Mouse (Mus musculus) cerebellum, adult 2 months (tissue): Measurements from ENCODE around the gene Btf3. TPM values are rescaled to one million over a fixed set of nuclear protein-coding genes. Genes with fewer than 3 reads are reported as not detected.

Experiments
- DNase-seq, 2 experiments: peaks; one replicate each; pipeline ENCODE4 v3.0.0; 2021
- H3K27ac ChIP-seq: fragments of 200-500 bp; 2 replicates; pipeline ENCODE4 v1.5.1; 2012; ENCODE audit warnings: low read length, control low read depth, inconsistent platforms; ENCODE audit not compliant: insufficient read depth
- H3K27me3 ChIP-seq: fragments of 200-500 bp; 2 replicates; pipeline ENCODE4 v1.6.1; 2012; ENCODE audit warnings: inconsistent platforms, mild to moderate bottlenecking, low read length, moderate library complexity; ENCODE audit not compliant: control insufficient read depth, insufficient read depth
- H3K4me1 ChIP-seq: fragments of 200-500 bp; 2 replicates; pipeline ENCODE4 v1.6.1; 2011; ENCODE audit warnings: low read length; ENCODE audit not compliant: control insufficient read depth, insufficient read depth
- H3K4me3 ChIP-seq: fragments of 200-500 bp; replicated peaks from 2 replicates; pipeline ENCODE3; 2011; ENCODE audit warnings: mild to moderate bottlenecking, low read depth, low read length, control low read depth; ENCODE audit not compliant: insufficient read depth
- CTCF ChIP-seq: fragments of 200-500 bp; IDR thresholded peaks from 2 replicates; pipeline ENCODE4 v1.5.1; 2011; ENCODE audit warnings: low read depth, mild to moderate bottlenecking, control low read depth, low read length, moderate library complexity, borderline replicate concordance; ENCODE audit not compliant: insufficient read depth
- POLR2A ChIP-seq: fragments of 200-500 bp; IDR thresholded peaks from 2 replicates; pipeline ENCODE4 v1.6.1; 2011; ENCODE audit warnings: low read length, control low read depth, borderline replicate concordance; ENCODE audit not compliant: insufficient read depth
- WGBS: fragments of 180-500 bp; shearing (Covaris S2); methylation state at CpG from one replicate; pipeline ENCODE4 v1.1.7; 2018; 5-methylcytosine and 5-hydroxymethylcytosine counted together
- polyA plus RNA-seq: library from polyadenylated mRNA; depleted of rRNA; stranded (reverse); fragments of >200 nt; gene quantifications from 2 replicates; pipeline ENCODE4 v1.2.3, GENCODE M21; 2012; rRNA removed

The Btf3 gene
- polyA plus RNA-seq, 1 experiment: 441 TPM

DNA sequence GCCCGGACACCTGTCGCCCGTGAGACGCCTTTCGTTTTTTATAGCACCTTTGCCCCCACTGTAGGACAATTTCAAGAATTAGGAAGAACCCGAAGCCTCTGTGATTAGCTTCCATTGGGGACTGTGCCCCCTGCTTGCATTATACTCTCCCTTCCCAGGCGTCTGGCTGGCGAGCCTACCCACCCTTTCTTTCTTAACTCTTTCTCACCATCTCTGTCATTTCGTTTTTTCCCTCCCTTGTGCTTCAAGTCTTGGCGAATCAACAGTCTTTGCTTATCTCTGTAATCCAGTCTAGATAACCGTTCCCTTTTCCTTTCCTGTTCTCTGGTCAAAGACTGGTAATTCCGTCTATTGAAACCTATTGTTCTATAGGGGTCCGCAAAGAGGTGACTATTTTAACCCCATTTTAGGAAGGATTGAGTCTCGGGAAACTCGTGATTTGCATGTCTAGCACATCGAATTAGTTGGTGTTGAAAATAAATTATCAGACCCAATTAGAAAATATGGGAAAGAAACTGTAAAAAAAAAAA is 53.3 kb downstream of the Btf3 start:
- peak overlapping the region; percentile 83 for H3K27ac ChIP-seq
- H3K27me3 ChIP-seq: no peaks in the 10 kb centered on the region
- H3K4me3 ChIP-seq: peak overlapping the region; percentile 67
- no peaks in the 10 kb centered on the region for H3K4me1 ChIP-seq
- WGBS: under 1% methylated on average over 16 of the region's 16 CpGs
- DNase-seq: no peak
- TF ChIP-seq CTCF (no peak), POLR2A (no peak)

DNA sequence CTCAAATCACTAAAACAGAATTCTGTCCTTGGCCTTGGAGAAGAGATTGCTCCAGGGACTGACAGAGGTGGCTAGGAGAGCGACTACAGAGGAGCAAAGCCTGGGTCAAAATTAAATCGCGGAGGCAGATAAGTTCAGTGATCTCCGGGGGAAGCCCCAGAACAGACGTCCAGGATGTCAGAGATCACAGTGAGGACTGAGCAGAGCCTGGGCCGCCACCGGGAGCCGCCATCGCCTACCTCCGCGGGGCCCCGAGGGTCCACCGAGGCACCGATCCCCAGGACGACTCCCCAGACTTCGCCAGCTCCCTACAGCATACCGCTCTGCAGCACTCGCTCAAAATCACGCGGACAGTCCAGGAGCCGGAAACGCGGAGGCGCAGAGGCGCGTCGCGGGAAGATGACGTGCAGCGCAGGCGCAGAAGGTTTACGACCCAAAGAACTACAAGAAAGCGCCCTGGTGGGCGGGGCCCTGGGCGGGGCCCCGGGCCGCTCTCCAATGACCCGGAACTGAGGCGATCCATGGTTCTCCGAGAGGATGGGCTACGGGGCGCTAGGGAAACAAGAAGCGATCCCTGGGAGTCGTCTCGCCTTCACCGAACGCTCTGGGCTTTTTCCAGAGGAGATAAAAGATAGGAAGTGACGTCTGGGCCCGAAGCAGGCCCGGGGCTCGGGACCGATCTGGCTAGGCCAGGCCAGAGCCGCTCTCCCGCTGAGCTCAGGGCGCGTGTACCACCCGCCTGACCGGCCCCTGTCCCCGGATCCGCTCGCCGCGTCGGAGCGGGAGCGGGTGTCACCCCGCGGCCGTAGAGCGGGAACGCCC is 54.0 kb downstream of the Btf3 start, which contains the start of the genes Utp15 and Ankra2:
Gene Utp15 (minus strand): TSS at position 406 of the 822 bp plus-strand sequence.
Gene Ankra2 (plus strand): TSS at position 439 of the 822 bp plus-strand sequence.
- H3K27ac ChIP-seq: peak within 1 kb of the TSS; percentile 83
- TF ChIP-seq CTCF: no peak
- TF ChIP-seq POLR2A: peak; percentile 74
- WGBS: under 1% methylated on average over 70 of the region's 71 CpGs

More for the DNA sequence above, 54.0 kb downstream of the Btf3 start, which contains the start of the genes Utp15 and Ankra2:
- no peaks in the 10 kb centered on the region for H3K4me1 ChIP-seq
- DNase-seq: peak; percentile 98
- no peaks in the 10 kb centered on the region for H3K27me3 ChIP-seq
- H3K4me3 ChIP-seq: peak within 1 kb of the TSS; percentile 67

Other genes with a start within 250 kb of the Btf3 start
- 6.5 and 8.7 TPM in 2 replicates for gene Arhgef28, start 110.6 kb downstream of the Btf3 start, polyA plus RNA-seq
- 19.2 and 19.8 TPM in 2 replicates for gene Utp15, start 54.0 kb downstream of the Btf3 start, polyA plus RNA-seq
- gene Ankra2, start 53.9 kb downstream of the Btf3 start, polyA plus RNA-seq: 42.9 and 46.8 TPM in 2 replicates
- not detected in 2 replicates for gene Gm21976, start 37.1 kb downstream of the Btf3 start, polyA plus RNA-seq
- 0.49 and 0.73 TPM in 2 replicates for gene Foxd1, start 37.2 kb upstream of the Btf3 start, polyA plus RNA-seq
- gene Gm10320, start 175.0 kb upstream of the Btf3 start, polyA plus RNA-seq: 0.34 and 1.1 TPM in 2 replicates